Mouse (Mus musculus) spleen, adult 12 weeks (tissue): ENCODE data around the gene Gm9837.
"Not testable (repeated sequence)": the region's sequence is repeated elsewhere in the genome, so short reads cannot be mapped to it uniquely, and the experiment has no call there.

Experiments used
- DNase-seq: peaks from one replicate; pipeline ENCODE4 v3.0.0; 2022; ENCODE audit warnings: low spot score

Gene Gm9837

DNA sequence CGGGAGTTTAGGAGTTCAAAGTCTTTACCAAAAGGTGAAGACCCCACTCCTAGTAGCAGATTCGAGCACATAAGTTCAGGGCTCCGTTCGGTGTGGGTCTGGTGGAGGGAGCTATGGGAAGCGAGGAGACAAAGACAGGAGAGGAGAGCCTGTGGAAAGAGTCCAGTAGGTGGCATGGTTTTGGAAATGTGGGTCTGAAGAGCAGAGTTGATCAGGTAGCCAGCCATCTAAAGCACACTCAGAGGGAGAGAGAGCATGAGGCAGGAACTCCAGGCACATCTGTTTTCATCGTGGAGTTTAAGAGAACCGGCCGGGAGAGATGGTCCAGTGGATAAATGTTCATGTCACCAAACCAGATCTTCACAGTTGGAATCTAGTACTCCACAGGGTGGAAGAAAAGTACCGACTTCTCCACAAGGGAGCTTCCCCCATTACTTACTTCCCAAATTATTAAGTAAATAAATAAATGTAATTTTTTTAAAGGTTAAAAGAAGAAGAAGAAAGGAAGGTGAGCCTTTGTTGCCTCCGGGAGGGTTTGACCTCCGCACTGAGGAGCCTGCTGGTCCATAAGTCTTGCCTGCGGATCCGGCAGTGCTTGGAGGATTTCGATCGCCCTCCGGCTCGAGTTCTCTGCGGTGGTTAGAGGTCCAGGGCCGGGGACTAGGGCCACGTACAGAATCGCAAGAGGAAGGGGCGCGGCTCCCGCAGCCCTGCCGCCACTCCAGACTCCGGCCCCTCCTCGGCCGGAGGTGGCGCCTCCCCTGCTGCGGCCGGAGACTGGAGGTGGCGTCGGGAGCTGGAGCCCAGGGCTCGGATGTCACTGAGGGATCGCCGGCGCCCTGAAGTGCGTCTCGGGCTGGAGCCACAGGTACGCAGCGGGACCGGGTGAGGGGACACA, 13.6 kb downstream of the Gm9837 start, which contains the start of the genes Gm10447 and Shroom1:
Gene Gm10447 (minus strand): TSS at position 637 of the 898 bp plus-strand sequence.
Gene Shroom1 (plus strand): TSS at position 732 of the 898 bp plus-strand sequence.
- no peak for DNase-seq

DNA sequence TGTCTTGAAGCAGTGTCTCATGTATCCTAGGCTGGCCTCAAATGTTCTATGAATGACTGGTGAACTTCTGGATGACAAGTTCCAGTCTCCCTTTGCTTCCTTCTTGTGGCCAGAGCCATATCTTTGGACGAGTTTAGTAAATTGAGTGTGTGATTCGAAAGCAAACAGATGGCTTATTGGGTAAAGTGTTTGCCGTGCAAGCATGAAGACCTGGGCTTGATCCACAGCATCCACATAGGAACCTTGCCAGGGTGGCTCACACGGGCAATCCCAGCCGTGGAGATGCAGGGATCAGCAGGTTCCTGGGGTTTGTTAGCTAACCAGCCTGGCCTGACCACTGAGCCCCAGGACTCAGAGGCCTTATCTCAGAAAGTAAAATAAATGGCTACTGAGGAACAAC, 17.2 kb downstream of the Gm9837 start:
- DNase-seq: no peak

DNA sequence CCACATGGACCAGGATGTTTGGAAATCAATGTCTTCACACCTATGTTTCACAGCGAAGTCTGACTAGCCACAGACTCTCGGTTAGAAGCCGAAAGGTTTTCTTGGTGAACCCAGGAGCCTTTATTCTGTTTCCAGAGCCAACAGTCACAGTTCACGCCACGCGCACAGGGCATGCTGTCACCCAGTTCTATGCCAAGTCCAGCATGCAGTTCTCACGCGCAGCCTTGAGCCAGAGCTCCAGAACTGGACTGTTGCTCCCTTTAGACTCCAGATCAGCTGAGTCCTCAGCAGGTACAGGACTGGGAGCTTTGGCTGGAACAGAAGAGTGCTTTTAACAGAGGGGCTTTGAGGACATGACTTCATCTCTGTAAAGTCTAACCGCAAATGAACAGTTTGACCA, 17.9 kb downstream of the Gm9837 start:
- no peak for DNase-seq

DNA sequence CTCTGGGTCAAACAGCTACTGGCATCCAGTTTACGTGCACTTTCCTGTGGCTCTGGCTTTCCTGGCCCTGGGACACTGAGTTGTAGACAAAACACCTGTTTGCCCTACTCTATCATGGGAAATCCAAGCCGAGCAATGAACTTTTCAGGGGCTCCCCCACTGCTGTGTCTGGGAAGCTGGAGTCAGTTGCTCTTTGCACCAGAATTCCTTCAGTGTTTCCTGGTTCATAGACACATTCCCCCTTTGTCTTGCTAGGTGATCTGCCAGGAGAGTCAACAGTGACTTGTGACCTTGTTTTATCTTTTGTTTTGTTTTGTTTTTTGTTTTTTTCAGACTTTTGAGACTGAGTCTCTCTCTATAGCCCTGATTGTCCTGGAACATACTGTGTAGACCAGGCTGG, 18.9 kb downstream of the Gm9837 start:
- DNase-seq: no peak

DNA sequence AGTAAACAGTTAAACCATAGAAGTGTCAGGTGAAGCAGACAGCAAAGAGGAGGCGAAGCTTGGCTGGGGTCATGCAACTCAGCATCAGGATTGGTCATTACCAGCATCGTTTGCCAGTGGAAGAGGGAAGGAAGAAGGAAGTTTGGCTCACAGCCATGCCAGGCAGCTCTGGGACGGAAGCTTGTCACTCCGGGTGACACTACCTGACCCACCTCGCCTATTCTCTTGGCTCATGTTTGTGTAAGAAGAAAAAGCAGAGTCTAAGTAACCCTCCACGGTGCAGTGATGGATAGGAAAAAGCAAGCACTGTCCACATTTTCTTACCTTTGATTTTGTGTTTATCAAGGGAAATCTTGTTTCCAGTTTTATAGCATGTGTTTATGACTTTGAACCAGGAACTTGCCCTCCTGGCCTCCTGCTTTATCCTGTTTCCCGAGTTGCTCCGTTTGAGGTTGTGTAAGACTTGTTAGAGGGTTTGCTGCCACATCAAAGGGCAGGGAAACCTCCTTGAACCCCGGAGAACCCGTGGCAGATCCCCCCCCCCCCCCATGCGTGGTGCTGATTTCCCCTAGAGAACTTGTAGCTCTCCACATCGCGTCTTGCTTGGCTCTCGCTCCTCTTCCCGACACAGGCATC, 20.1 kb downstream of the Gm9837 start:
- DNase-seq: no peak

DNA sequence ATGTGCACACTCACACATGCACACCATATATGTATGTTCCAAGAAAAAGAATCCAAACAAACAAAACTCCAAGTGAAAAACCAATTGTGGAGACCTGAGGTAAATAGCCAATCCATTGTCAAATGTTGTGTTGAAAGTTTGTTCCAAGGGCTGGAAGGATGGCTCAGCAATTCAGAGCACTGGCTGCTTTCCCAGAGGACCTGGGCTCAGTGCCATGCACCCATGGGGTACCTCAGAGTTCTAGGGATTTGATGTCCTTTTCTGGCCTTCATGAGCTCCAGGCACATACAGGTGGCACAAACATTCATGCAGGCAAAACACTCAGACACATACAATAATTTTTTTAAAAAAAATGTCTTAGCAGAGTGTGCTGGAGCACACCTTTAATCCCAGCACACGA, 21.8 kb downstream of the Gm9837 start:
- DNase-seq: no peak

DNA sequence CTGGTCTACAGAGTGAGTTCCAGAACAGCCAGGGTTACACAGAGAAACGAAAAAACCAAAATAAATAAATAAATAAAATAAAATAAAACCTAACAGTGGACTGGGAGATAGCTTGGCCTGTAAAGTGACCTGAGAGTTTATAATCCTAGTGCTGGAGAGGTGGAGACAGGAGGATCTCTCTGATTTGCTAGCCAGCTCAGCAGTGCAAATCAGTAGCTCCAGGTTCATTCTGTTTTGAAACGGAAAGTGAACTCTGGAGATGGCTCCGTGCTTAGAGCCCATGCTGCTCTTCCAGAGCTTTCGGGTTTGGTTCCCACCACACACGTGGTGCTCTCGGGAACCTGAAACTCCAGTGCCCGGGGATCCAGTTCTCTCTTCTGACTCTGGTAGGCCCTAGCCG, 22.3 kb downstream of the Gm9837 start:
- no peak for DNase-seq

DNA sequence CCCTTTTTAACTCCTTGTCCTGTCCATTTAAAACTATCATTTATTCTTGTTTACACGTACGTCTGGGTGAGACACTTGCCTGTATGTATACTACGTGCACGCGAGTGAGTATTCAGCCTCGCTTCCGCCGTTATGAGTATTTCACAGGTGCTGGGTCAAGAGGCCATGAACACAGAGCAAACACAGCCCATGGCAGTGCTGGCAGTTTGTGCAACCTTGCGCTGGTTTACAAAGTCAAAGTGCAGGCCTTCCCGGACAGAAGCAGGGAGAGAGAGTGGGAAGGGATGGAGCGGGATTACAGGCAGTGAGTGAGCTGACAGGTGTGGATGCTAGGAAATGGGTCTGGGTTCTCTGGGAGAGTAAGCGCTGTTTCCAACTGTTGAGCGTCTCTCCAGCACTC, 24.1 kb downstream of the Gm9837 start:
- DNase-seq: no peak

DNA sequence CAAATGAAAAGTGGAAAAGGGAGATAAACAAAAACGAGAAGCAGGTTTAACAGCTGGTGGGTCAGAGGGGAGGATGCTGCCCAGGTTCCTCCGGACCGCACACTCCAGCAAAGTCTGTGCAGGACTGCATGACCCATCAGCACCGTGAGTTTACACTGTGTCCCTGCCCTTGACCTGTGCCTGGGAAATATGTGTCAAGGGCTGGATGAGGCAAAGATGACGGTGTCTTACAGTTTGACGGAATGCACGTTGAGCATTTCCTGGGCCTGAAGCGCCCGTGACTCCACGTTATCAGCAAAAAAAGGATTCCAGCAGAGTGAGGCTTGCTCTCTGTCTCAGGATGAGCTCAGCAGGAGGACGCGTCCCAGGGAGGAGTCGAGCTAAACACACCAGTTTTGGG, 24.7 kb downstream of the Gm9837 start:
- no peak for DNase-seq

DNA sequence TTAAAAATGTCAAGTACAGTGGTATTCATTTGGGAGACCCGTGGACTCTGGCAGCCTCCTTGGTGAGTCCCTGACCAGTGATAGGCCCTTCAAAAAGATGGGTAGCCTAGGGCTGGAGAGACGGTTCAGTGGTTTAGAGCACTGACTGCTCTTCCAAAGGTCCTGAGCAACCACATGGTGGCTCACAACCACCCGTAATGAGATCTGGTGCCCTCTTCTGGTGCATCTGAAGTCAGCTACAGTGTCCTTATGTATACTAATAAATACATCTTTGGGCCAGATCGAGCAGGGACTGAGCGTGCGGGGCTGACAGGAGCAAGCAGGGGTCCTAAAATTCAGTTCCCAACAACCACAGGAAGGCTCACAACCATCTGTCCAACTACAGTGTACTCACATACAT, 26.4 kb downstream of the Gm9837 start:
- DNase-seq: no peak

DNA sequence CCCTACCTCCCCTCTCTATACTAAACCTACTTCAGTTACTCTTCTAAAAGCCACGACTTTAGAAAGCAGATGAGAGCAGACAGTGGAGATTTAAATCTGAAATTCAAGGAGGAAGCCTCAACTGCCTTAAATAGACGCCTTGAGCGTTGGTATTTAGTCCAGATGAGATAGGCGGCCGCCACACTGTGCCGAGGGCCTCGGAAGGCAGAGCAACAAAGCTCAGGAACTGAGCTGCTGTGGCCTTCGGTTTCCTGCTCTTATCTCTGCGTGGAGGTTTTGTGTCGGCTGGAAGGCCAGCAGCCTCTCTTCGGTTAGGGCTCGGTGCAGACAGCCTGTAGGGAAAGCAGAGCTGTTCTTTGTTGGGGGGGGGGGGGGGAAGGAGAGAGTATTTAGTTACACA, 28.4 kb downstream of the Gm9837 start:
- DNase-seq: no peak

DNA sequence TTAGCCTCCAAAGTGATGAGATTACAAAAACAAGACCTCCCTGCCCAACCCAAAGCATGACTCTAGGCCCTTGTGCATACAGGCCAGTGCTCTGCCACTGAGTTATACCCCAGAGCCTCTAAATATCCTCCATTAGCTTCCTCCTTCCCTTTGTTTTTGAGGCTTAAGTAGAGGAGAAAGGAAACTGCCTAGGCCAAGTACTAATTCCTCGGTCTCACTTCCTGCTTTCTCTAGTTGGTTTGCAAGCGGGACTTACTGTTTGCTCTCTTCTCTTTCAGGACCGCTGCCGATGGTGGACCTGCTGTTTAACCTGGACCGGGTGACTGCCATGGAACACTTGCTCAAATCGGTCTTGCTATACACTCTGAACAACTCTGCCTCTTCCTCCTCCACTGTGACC, 33.9 kb downstream of the Gm9837 start:
- no peak for DNase-seq

DNA sequence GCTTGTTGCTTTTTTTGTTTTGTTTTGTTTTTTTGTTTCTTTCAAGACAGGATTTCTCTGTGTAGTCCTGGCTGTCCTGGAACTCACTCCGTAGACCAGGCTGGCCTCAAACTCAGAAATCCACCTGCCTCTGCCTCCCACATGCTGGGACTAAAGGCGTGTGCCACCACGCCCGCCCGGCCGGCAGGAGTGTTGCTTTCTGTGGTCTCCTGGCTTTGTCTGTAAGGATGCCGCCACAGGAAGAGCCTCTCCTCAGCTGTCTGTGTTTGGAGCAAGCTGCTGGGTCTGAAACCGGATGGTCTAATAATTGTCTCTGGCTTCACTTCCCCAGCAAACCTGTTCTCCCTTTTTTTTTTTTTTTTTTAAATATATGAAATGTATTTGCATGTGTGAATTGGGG, 34.8 kb downstream of the Gm9837 start:
- no peak for DNase-seq

DNA sequence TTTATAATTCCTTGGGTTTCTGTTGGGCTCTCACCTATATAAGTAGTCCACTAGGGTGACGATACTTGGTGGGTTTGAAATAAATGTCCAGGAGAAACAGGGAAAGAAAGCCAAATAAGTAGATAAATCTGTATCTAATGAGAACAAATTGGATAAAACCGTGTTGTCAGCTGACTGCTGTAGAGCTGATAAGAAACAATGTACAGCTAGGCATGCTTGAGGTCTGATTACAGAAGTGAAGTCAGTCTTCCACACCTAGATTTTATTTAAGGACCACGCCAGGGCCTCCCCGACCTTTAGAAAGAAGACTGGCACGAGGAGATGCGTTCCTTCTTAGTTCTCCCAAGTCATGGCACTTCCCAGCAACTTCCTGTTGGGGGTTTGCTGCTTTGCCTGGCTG, 37.2 kb downstream of the Gm9837 start:
- DNase-seq: no peak

DNA sequence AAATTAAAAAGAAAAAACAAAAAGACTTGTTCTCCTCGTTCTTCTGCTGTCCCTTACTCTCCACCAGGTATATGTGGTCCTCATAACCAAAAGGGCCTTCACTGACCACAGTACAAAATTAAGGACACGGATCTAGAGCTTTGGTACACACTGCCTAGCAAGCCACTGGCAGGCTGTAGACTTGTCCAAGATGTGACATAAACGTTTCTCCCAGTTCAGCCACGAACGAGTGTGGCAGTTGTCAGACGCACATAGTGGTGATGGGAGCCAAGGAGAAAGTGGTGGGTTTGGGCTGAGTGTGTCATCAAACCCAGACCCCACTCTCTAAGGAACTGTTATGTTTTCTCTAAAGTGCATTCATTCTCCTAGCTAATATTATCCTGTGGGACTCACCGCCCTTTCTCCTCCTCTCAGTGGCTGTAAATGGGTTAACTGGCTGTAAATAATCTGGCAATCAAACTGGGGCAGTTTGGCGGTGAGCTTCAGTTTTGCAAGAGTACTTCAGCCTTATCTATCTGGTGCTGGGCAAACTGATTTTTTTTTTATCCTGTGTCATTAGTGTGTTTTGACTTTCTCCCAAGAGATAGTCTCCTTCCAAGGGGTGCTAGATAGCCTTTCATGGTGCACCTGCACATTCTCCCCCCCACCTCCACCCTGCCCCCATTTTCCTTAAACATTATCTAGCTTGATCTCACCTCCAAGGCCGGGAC, 38.8 kb downstream of the Gm9837 start:
- DNase-seq: no peak

DNA sequence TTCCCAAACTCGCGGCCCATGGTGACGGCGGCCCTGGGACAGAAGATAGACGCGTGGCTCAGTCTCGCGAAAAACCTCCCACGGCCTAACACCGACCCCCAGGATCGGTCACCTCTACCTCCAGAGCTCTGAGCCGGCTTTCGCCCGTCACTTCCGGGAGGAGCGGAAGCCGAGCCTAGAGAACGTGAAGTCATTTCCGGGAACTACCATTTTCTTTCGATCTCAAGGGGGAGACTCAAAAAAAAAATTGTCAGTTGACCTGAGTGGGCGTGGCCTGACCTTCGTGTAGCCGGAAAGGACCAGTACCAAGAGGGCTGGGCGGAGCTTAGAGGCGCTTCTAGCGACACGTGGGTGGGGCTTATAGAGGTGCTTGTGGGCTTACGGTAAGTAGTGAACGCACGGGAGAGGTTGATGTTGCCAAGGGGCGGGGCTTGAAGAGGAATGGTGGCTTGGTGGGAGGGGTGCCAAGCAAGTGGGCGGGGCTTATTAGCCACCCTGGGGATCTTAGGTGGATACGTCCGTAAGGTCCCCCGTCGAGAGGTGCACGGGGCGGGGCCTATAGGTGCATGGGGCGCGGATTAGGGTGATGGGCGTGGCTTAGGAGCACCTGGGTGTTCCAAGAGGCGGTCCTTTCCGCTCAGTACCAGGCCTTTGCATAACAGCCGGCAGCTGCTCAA, 39.5 kb downstream of the Gm9837 start, which contains the start of the genes Uqcrq and Gdf9:
Gene Uqcrq (minus strand): TSS at position 162 of the 677 bp plus-strand sequence.
Gene Gdf9 (plus strand): TSS at position 354 of the 677 bp plus-strand sequence.
- DNase-seq: peak; percentile 96

DNA sequence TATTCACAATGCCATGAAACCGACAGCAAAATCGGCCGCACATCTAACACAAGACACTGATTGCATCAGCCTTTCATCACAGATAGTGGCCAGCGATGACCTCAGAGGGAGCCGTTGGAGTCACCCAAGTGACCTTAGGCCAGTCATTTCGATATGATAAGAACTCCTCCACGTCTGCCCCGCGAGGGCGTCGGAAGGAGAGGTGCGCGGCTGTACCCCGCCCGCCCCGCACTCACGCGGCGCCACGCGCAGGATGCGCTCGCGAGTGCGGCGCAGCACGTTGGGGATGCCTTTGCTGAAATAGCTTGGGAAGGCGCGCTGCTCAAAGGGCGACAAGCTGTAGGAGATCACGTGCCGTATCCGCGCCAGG, 40.0 kb downstream of the Gm9837 start:
- no peak for DNase-seq

DNA sequence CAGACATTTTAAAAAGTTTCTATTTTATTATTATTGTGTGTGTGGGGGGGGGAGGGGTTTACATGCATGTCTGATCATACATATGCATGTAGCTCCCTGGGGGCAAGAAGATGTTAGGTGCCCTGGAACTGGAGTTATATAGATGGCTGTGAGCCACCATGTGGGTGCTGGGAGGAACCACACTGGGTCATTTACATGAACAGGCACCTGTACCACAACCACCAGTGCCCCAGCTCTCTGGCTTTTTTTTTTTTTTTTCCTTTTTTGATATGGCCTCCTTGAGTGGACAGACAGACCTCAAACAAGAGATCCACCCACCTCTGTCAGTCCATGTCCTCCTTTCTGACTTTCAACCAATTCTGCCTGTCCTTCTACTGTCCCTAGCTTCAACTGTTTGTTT, 41.1 kb downstream of the Gm9837 start:
- DNase-seq: no peak

DNA sequence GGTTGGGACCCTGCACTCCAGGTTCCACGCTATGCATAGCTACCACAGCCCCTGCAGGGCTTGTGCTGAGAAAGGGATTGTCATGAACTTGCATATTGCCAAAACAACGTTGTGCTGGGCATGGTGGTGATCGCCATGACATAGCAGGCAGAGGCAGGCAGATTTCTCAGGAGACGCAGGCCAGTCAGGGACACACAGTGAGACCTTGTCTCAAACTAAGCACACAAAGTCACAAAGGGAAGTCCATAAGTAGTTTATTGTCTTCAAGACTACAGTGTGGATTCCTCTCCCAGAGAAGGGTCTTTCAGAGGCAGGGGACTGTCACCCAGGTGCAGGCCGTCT, 41.6 kb downstream of the Gm9837 start:
- DNase-seq: no peak

DNA sequence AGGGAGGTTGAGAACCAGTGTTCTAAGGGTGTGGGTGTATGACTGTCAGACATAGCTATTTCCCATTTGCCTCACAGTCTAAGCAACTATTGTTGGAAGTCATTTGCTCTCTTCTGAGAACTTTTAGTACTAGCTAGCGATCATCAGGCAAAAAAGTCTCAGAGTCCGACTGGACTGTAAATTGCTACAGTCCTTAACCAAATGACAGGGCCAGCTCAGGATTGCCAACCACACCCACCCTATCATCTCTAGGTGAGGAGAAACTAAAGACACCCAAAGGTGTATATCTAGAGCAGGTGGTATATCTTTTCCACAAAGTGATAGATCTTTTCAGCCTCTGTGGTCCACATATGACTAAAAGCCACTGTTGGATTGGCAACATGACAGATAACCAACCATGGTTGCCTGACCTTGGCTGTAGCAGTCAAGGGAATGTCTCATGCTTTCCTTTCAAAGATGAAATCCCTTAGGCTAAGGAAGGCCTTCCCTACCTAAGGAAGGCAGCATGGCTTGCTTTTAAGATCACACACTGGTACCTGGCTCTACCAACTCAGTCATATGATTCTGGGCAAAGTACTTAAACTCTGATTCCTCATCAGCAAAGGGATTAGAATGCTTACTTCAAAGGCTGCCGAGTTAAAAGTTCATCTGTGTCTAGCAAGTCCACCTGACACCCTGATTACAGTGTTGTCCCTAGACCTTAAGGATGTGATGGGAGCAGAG, 42.1 kb downstream of the Gm9837 start:
- DNase-seq: no peak

DNA sequence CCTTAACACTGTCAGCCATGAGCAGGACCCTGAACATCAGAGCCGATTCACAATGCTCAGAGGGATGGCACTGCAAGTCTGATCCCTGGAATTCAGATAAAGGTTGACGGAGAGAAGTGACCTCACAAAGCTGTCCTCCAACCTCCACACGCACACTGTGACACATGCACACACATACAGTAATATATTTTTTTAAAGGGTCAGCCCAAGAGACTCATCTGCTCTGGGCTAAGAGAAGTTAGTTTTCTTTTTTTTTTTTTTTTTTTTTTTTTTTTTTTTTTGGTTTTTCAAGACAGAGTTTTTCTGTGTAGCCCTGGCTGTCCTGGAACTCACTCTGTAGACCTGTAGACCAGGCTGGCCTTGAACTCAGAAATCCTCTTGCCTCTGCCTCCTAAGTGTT, 43.4 kb downstream of the Gm9837 start:
- not testable (repeated sequence) for DNase-seq
